8 mouse cellular contexts compared by ENCODE assay signal in the genomic region with DNA sequence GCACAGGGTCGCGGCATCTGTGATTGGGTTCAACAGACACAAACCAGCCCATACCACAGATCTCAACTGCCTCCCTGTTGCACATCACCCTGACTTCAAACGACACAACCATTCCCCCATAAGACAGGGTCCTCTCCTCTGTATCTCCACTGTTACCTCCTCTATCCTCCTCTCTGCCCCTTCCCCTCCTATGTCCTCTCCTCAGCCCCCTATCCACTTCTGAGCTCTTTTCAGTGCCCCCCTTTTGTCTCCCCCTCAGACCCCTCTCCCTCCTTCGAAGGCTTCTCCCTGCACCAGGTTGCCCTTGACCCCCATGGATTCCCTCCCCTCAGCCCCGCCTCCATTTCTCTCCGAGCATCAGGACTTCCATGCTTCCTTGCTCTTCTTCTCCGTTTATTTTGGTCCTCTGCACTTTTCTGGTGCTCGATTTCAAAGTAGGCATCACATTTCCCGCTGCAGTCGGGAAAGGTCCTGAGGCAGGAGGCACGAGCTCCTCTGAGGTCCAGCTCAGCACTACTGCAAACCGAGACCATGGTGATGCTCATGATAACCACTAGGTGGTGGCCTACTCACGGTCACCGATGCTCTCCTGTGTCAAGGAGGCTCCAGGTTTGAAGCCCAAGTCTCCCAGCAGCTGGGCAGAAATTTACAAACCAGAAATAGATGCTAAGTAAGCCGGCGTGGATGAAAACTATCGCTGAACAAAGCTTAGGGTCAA. TPM values are rescaled to one million over a fixed set of nuclear protein-coding genes. Genes with fewer than 3 reads are reported as not detected.
DNase-seq lines count a peak whose midpoint lies in the region.

No protein-coding gene starts in this region.

- peak; percentile 37 for DNase-seq in urinary bladder, postnatal 25 days (ENCODE audit: low spot score)
- no peak for DNase-seq in urinary bladder, adult 2 months (ENCODE audit: low spot score)
- peak; percentile 75 for DNase-seq in cerebellum, adult 9-10 months
- peak; percentile 84 for DNase-seq in forelimb bud, embryonic 11.5 days (ENCODE audit: low read depth, low spot score)
- DNase-seq in induced T-regulatory cell, adult 2 months (ENCODE audit: low read depth): peak; percentile 67
- peak; percentile 70 to 73 for DNase-seq in left cerebral cortex, postnatal 10 days (ENCODE audit: extremely low spot score in 1 of 2, low spot score in 2 of 2)
- DNase-seq in mesoderm, embryonic 11.5 days (ENCODE audit: low read depth, low spot score): peak; percentile 86
- peak; percentile 34 for DNase-seq in right cerebral cortex, postnatal 4 days

- intact Hi-C loops in left cerebral cortex, postnatal 10 days (cut with DNase I): loop anchor here (2.0 kb wide), 2 partner anchors 54 to 74 kb away; a partner anchor contains a TSS

RNA-seq across cellular contexts. Expression of a gene that starts 7.9 kb away (rescaled TPM):
- not detected in 2 replicates for polyA plus RNA-seq in urinary bladder, adult 2 months (2012; rRNA removed)
- total RNA-seq in left cerebral cortex, postnatal 10 days (2021): not detected

RNA-seq across cellular contexts. Expression of a gene that starts 18.8 kb away (rescaled TPM):
- 0.04 and 0.06 TPM in 2 replicates for polyA plus RNA-seq in urinary bladder, adult 2 months (2012; rRNA removed)
- total RNA-seq in left cerebral cortex, postnatal 10 days (2021): 10 to 100 TPM; 13.3 to 14.2 TPM

RNA-seq across cellular contexts. Expression of a gene that starts 40.0 kb away (rescaled TPM):
- 54.3 and 59.5 TPM in 2 replicates for polyA plus RNA-seq in urinary bladder, adult 2 months (2012; rRNA removed)
- 10 to 100 TPM; 47.5 to 50.2 TPM for total RNA-seq in left cerebral cortex, postnatal 10 days (2021)

RNA-seq across cellular contexts. Expression of a gene that starts 42.7 kb away (rescaled TPM):
- 7.4 and 7.6 TPM in 2 replicates for polyA plus RNA-seq in urinary bladder, adult 2 months (2012; rRNA removed)
- total RNA-seq in left cerebral cortex, postnatal 10 days (2021): 10 to 100 TPM; 47.1 to 50.7 TPM

RNA-seq across cellular contexts. Expression of a gene that starts 50.5 kb away (rescaled TPM):
- polyA plus RNA-seq in urinary bladder, adult 2 months (2012; rRNA removed): not detected in 2 replicates
- under 1 TPM; 0.39 to 0.73 TPM for total RNA-seq in left cerebral cortex, postnatal 10 days (2021)
